Mouse (Mus musculus) left cerebral cortex, adult 11 months (tissue): ENCODE data around the gene Pbx2.
"Not testable (repeated sequence)": the region's sequence is repeated elsewhere in the genome, so short reads cannot be mapped to it uniquely, and the experiment has no call there.

Experiments
- DNase-seq: peaks from one replicate; pipeline ENCODE4 v3.0.0; 2022; ENCODE audit warnings: low spot score

Gene Pbx2

GRCm38 (mm10) chr17:34591029-34591993, at the start of gene Pbx2:
Pbx2 (plus strand) TSS chr17:34591266.
- DNase-seq, result no peak

- DNase-seq, result not testable (repeated sequence)
Measured at GRCm38 (mm10) chr17:34543567-34543966, 47.5 kb upstream of the Pbx2 start.

GRCm38 (mm10) chr17:34546797-34547196, 44.3 kb upstream of the Pbx2 start:
- no peak for DNase-seq

GRCm38 (mm10) chr17:34547601-34548000, 43.5 kb upstream of the Pbx2 start:
- DNase-seq, result no peak

- no peak for DNase-seq
Measured at GRCm38 (mm10) chr17:34549156-34549555, 41.9 kb upstream of the Pbx2 start.

GRCm38 (mm10) chr17:34549843-34550242, 41.2 kb upstream of the Pbx2 start:
- DNase-seq, result no peak

- peak; percentile 36 for DNase-seq
Measured at GRCm38 (mm10) chr17:34555483-34555882, 35.6 kb upstream of the Pbx2 start.

- no peak for DNase-seq
Measured at GRCm38 (mm10) chr17:34556406-34556805, 34.7 kb upstream of the Pbx2 start.

GRCm38 (mm10) chr17:34557411-34557810, 33.7 kb upstream of the Pbx2 start:
- DNase-seq, result no peak

GRCm38 (mm10) chr17:34559116-34559515, 31.9 kb upstream of the Pbx2 start:
- DNase-seq, result no peak

GRCm38 (mm10) chr17:34559895-34560294, 31.2 kb upstream of the Pbx2 start:
- DNase-seq, result no peak

- DNase-seq, result no peak
Measured at GRCm38 (mm10) chr17:34560438-34560837, 30.6 kb upstream of the Pbx2 start.

- no peak for DNase-seq
Measured at GRCm38 (mm10) chr17:34561200-34561599, 29.9 kb upstream of the Pbx2 start.

- no peak for DNase-seq
Measured at GRCm38 (mm10) chr17:34562595-34562994, 28.5 kb upstream of the Pbx2 start.

- DNase-seq, result no peak
Measured at GRCm38 (mm10) chr17:34563354-34563753, 27.7 kb upstream of the Pbx2 start.

- DNase-seq, result no peak
Measured at GRCm38 (mm10) chr17:34564003-34564421, 27.1 kb upstream of the Pbx2 start, which contains the start of gene Notch4. Notch4 (plus strand) TSS chr17:34564268.

- DNase-seq, result no peak
Measured at GRCm38 (mm10) chr17:34564796-34565195, 26.3 kb upstream of the Pbx2 start.

GRCm38 (mm10) chr17:34567311-34567710, 23.8 kb upstream of the Pbx2 start:
- no peak for DNase-seq

- DNase-seq, result no peak
Measured at GRCm38 (mm10) chr17:34568421-34568820, 22.6 kb upstream of the Pbx2 start.

- no peak for DNase-seq
Measured at GRCm38 (mm10) chr17:34569919-34570318, 21.1 kb upstream of the Pbx2 start.

GRCm38 (mm10) chr17:34571875-34572274, 19.2 kb upstream of the Pbx2 start:
- DNase-seq, result no peak

- no peak for DNase-seq
Measured at GRCm38 (mm10) chr17:34572361-34572760, 18.7 kb upstream of the Pbx2 start.

- no peak for DNase-seq
Measured at GRCm38 (mm10) chr17:34576577-34576976, 14.5 kb upstream of the Pbx2 start.

GRCm38 (mm10) chr17:34578070-34578469, 13.0 kb upstream of the Pbx2 start:
- DNase-seq, result no peak
